21 mouse cellular contexts compared by ENCODE assay signal in genomic region chr1:63909191-63909590, GRCm38 (mm10).
DNase-seq lines count a peak whose midpoint lies in the region; ATAC-seq lines count a peak whose summit lies in the region.
"Had no signal": no experiment of that assay in that cellular context is flagged by ENCODE, and none has a peak within 500 bp of the region (broad histone marks: within the 10 kb centered on the region; RNA-seq: fewer than 3 reads in every experiment).

No protein-coding gene starts in this region.

- peak; percentile 17 for DNase-seq in heart, adult 11 months
- no peak for DNase-seq in heart, postnatal 10 days
- DNase-seq in kidney, postnatal 10 days, result peak; percentile 11
- no peak for DNase-seq in kidney, adult 11 months
- peak; percentile 39 for DNase-seq in right cerebral cortex, adult 18-20 months
- DNase-seq in right cerebral cortex, postnatal 36 days (ENCODE audit: low spot score in 2 of 2), result no peak
- peak; percentile 51 for DNase-seq in brain, adult 2 months (ENCODE audit: low read depth, low spot score)
- DNase-seq: adrenal gland, adult 2 months; adrenal gland, adult 8-10 months; adrenal gland, postnatal 10 days; adrenal gland, postnatal 14 days; adrenal gland, postnatal 25 days; adrenal gland, postnatal 36 days; B cell, adult 2 months; cerebellum, adult 11 months; cerebellum, adult 11-12 months; cerebellum, adult 18-20 months had no signal

- ATAC-seq in erythroblast, adult 5-6 weeks (replicated peaks; ENCODE audit: low FRiP score, poor library complexity, severe bottlenecking), result no peak
- ATAC-seq: activated CD4-positive, CD25-positive, alpha-beta regulatory T cell, adult 4 months; CD4-positive, CD25-positive, alpha-beta regulatory T cell, adult 4 months; Patski had no signal

- intact Hi-C loops in heart, postnatal 10 days (cut with DNase I), result no loop called here

Comparison
In these comparisons a context has a peak if more than half of its experiments do, and no peak if none do; other contexts are left out.
1. DNase-seq: peak in heart, adult 11 months (single experiment), kidney, postnatal 10 days (single experiment), right cerebral cortex, adult 18-20 months (single experiment) and brain, adult 2 months (single experiment); none in heart, postnatal 10 days (0 of 2), kidney, adult 11 months (single experiment) and right cerebral cortex, postnatal 36 days (0 of 2).